Mouse (Mus musculus) heart, postnatal 0 days (tissue): ENCODE results near the gene Impg1. TPM values are rescaled to one million over a fixed set of nuclear protein-coding genes. Genes with fewer than 3 reads are reported as not detected.

ENCODE experiments used
- ATAC-seq: fragments of 200-750 bp; cut with Nextera tagmentation; 2 replicates; pipeline ENCODE4 v1.8.0; 2017; ENCODE audit warnings: low read depth, moderate number of reproducible peaks, moderate library complexity; ENCODE audit not compliant: insufficient read depth
- DNase-seq: peaks from one replicate; pipeline ENCODE4 v3.0.0-alpha.2; 2016; ENCODE audit warnings: low spot score
- H3K27ac ChIP-seq: fragments of 300-500 bp; sonication (generic); 2 replicates; pipeline ENCODE4 v1.5.1; 2014; ENCODE audit warnings: low read depth, mild to moderate bottlenecking
- H3K27me3 ChIP-seq: fragments of 300-500 bp; sonication (generic); 2 replicates; pipeline ENCODE4 v1.6.1; 2014; ENCODE audit warnings: low read length, mixed read lengths; ENCODE audit not compliant: control insufficient read depth, insufficient read depth
- H3K36me3 ChIP-seq: fragments of 300-500 bp; sonication (generic); replicated peaks from 2 replicates; pipeline ENCODE4 v1.6.1; 2014; ENCODE audit warnings: low read length, mixed read lengths; ENCODE audit not compliant: control insufficient read depth, insufficient read depth
- H3K4me1 ChIP-seq: fragments of 300-500 bp; sonication (generic); 2 replicates; pipeline ENCODE4 v1.6.1; 2014; ENCODE audit warnings: antibody characterized with exemption; ENCODE audit not compliant: control insufficient read depth, insufficient read depth
- H3K4me2 ChIP-seq: fragments of 300-500 bp; sonication (generic); 2 replicates; pipeline ENCODE4 v1.6.1; 2014; ENCODE audit warnings: low read depth, mild to moderate bottlenecking, low read length, moderate library complexity
- H3K4me3 ChIP-seq: fragments of 300-500 bp; sonication (generic); 2 replicates; pipeline ENCODE4 v1.5.1; 2014; ENCODE audit warnings: low read depth, low read length
- H3K9ac ChIP-seq: fragments of 300-500 bp; sonication (generic); replicated peaks from 2 replicates; pipeline ENCODE4 v1.6.1; 2014; ENCODE audit warnings: low read depth, low read length, mixed read lengths
- H3K9me3 ChIP-seq: fragments of 300-500 bp; sonication (generic); replicated peaks from 2 replicates; pipeline ENCODE4 v1.6.1; 2016; ENCODE audit warnings: low read length; ENCODE audit not compliant: control insufficient read depth
- CTCF ChIP-seq: IDR thresholded peaks from 2 replicates; pipeline ENCODE4 v1.5.1; 2016; ENCODE audit warnings: antibody characterized with exemption, control low read depth, low read depth
- EP300 ChIP-seq: IDR thresholded peaks from 2 replicates; pipeline ENCODE4 v1.6.1; 2016; ENCODE audit warnings: antibody characterized with exemption, low read depth
- WGBS: fragments of 180-500 bp; shearing (Covaris S2); extraction: QIAGEN DNeasy Blood & Tissue Kit; methylation state at CpG from one replicate; pipeline ENCODE4 v1.1.7; 2014; 5-methylcytosine and 5-hydroxymethylcytosine counted together
- polyA plus RNA-seq: library from polyadenylated mRNA; unstranded; fragments of >200 nt; fragmentation: Nextera tagmentation; extraction: Ambion mirVana; gene quantifications from 2 replicates; pipeline ENCODE4 v1.2.1, GENCODE M21; 2015
- total RNA-seq: library from RNA; depleted of rRNA; stranded (reverse); fragments of >200 nt; gene quantifications from 2 replicates; pipeline ENCODE4 v1.2.3, GENCODE M21; 2014; ENCODE audit warnings: low replicate concordance

Impg1 gene
- total and polyA plus RNA-seq, 2 experiments from 2014 or later: not detected

GRCm38 (mm10) chr9:80282426-80282825 is 182.9 kb downstream of the Impg1 start:
- ATAC-seq (no peak), DNase-seq (no peak)
- no peaks in the 10 kb centered on the region for H3K27me3 ChIP-seq
- H3K36me3 ChIP-seq: peaks cover 28% of the 10 kb centered on the region
- H3K4me1 ChIP-seq: no peaks in the 10 kb centered on the region
- H3K4me3 ChIP-seq: no peak overlapping the region
- 93% methylated on average over 3 of the region's 3 CpGs for WGBS
- H3K4me2 ChIP-seq: no peak overlapping the region
- no peak for TF ChIP-seq EP300
- TF ChIP-seq CTCF: no peak
- H3K9ac ChIP-seq: no peak overlapping the region
- H3K9me3 ChIP-seq: peaks cover 5% of the 10 kb centered on the region; the same call in 1 of the 2 replicates
- no peak overlapping the region for H3K27ac ChIP-seq

DNA sequence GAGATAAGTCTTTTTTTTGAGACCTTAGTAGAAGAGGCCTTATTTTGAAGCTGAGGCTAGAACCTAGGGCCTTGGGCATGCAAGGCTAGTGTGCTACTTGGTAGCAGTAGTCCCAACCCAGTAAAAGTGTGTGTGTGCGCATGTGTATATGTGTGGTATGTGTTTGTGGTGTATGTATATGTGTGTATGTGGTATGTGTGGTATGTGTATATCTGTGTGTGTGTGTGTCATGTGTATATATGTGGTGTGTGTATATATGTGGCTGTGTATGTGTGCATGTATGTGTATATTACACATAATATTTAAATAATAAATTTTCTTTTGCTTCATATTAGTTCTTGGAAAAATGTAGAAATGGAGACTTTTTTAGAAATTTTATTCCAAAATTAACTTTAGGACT is 184.6 kb downstream of the Impg1 start:
- Histone ChIP-seq H3K27ac (no peak overlapping the region), H3K4me2 (no peak overlapping the region), H3K4me3 (no peak overlapping the region), H3K9ac (no peak overlapping the region), H3K27me3 (no peaks in the 10 kb centered on the region), H3K36me3 (peaks cover 38% of the 10 kb centered on the region), H3K4me1 (no peaks in the 10 kb centered on the region), H3K9me3 (peaks cover 5% of the 10 kb centered on the region; the same call in 1 of the 2 replicates)
- DNase-seq (no peak), ATAC-seq (no peak)
- WGBS: 100% methylated on average over 1 of the region's 1 CpGs
- TF ChIP-seq CTCF (no peak), EP300 (no peak)

GRCm38 (mm10) chr9:80277770-80278169 is 187.5 kb downstream of the Impg1 start:
- no peak for DNase-seq
- ATAC-seq: no peak
- Histone ChIP-seq H3K4me3 (no peak overlapping the region), H3K27me3 (no peaks in the 10 kb centered on the region), H3K27ac (no peak overlapping the region), H3K9ac (no peak overlapping the region), H3K36me3 (peaks cover 29% of the 10 kb centered on the region), H3K9me3 (no peaks in the 10 kb centered on the region), H3K4me2 (no peak overlapping the region), H3K4me1 (no peaks in the 10 kb centered on the region)
- TF ChIP-seq CTCF (no peak), EP300 (no peak)
- 54% methylated on average over 6 of the region's 6 CpGs for WGBS

- ATAC-seq: no peak
- H3K27ac ChIP-seq: no peak overlapping the region
- peaks cover 29% of the 10 kb centered on the region for H3K36me3 ChIP-seq
- no peak overlapping the region for H3K4me2 ChIP-seq
- TF ChIP-seq EP300 (no peak), CTCF (no peak)
- WGBS: 32% methylated on average over 2 of the region's 2 CpGs
- no peak overlapping the region for H3K4me3 ChIP-seq
- H3K27me3 ChIP-seq: no peaks in the 10 kb centered on the region
- H3K9me3 ChIP-seq: no peaks in the 10 kb centered on the region
- no peak for DNase-seq
- H3K4me1 ChIP-seq: no peaks in the 10 kb centered on the region
- no peak overlapping the region for H3K9ac ChIP-seq
Observed at GRCm38 (mm10) chr9:80277157-80277556, 188.1 kb downstream of the Impg1 start.

- no peak for TF ChIP-seq CTCF
- no peak for TF ChIP-seq EP300
- H3K27ac ChIP-seq: no peak overlapping the region
- 84% methylated on average over 1 of the region's 1 CpGs for WGBS
- no peak for DNase-seq
- H3K9me3 ChIP-seq: no peaks in the 10 kb centered on the region
- no peak for ATAC-seq
- no peaks in the 10 kb centered on the region for H3K4me1 ChIP-seq
- no peaks in the 10 kb centered on the region for H3K27me3 ChIP-seq
- no peak overlapping the region for H3K9ac ChIP-seq
- peaks cover 29% of the 10 kb centered on the region for H3K36me3 ChIP-seq
- H3K4me3 ChIP-seq: no peak overlapping the region
- no peak overlapping the region for H3K4me2 ChIP-seq
Observed at GRCm38 (mm10) chr9:80275772-80276134, 189.5 kb downstream of the Impg1 start.

GRCm38 (mm10) chr9:80275053-80275771 is 190.1 kb downstream of the Impg1 start:
- no peak overlapping the region for H3K4me3 ChIP-seq
- no peak for DNase-seq
- H3K4me2 ChIP-seq: no peak overlapping the region
- no peak overlapping the region for H3K9ac ChIP-seq
- no peak for ATAC-seq
- H3K4me1 ChIP-seq: no peaks in the 10 kb centered on the region
- WGBS: 80% methylated on average over 8 of the region's 8 CpGs
- H3K36me3 ChIP-seq: peaks cover 33% of the 10 kb centered on the region
- H3K9me3 ChIP-seq: no peaks in the 10 kb centered on the region
- H3K27ac ChIP-seq: no peak overlapping the region
- H3K27me3 ChIP-seq: no peaks in the 10 kb centered on the region
- TF ChIP-seq EP300: no peak
- TF ChIP-seq CTCF: no peak
